Mouse (Mus musculus): ENCODE data around the gene Eps8l1.

DNA sequence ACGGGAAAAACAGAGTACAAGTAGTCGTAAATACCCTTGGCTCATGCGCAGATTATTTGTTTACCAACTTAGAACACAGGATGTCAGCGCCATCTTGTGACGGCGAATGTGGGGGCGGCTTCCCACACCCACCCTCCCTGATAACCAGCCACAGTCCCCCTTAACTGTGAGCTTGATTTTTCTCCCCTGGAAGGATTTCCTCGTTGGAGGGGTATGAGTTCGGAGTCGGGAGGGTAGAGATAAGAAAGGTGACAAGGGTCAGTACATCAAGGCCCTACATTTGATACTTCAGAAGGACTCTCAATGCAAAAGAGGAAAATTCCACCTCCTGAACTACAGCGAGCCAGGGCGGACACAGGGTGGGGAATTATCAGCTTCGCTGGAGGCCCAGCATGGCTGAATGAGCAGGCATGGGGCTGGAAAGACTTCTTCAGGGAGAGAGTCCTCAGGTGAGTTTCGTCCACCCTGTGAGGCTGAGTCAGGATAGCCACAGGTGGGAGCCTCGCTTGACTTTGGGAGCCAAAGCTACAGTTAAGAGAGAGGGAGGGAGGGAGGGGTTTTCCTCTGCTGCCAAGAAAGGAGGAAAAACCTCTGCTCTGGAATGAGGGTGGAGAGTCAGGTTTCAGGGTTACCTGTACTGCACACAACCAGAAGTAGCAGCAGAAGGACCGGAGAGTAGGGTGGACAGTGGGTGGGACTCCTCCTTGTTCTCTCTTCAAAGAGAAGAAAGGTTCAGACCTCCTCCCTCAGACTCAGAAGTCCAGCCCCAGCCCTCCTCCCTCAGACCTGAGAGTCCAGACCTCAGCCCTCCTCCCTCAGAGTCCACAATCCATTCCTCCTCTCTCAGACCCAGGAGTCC, at the start of gene Eps8l1:
- no peak for TF ChIP-seq CTCF (IDR thresholded peaks at IDR 0.05; ENCODE audit: borderline replicate concordance, insufficient read depth, low read length)
- TF ChIP-seq POLR2A (IDR thresholded peaks at IDR 0.05; ENCODE audit: low read depth, low read length): no peak

Data from embryonic fibroblast, embryonic 13.5 days (primary cell).